Mouse (Mus musculus): ENCODE data around the gene Nxf2.

GRCm38 (mm10) chrX:134910345-134910744 lies 54.2 kb downstream of the Nxf2 start:
- TF ChIP-seq ZNF384 (IDR thresholded peaks at IDR 0.05; ENCODE audit: low read depth, low read length), result no peak
- TF ChIP-seq ZC3H11A (IDR thresholded peaks at IDR 0.05; ENCODE audit: borderline replicate concordance, low read depth, low read length), result no peak
- TF ChIP-seq MAFK (IDR thresholded peaks at IDR 0.05; ENCODE audit: insufficient read depth, low read depth, low read length), result no peak
- TF ChIP-seq HCFC1 (IDR thresholded peaks at IDR 0.05; ENCODE audit: borderline replicate concordance, insufficient read depth, low read length), result no peak

Measured in ES-E14 (cell line).